1 mouse cellular context compared by ENCODE assay signal in the genomic region with DNA sequence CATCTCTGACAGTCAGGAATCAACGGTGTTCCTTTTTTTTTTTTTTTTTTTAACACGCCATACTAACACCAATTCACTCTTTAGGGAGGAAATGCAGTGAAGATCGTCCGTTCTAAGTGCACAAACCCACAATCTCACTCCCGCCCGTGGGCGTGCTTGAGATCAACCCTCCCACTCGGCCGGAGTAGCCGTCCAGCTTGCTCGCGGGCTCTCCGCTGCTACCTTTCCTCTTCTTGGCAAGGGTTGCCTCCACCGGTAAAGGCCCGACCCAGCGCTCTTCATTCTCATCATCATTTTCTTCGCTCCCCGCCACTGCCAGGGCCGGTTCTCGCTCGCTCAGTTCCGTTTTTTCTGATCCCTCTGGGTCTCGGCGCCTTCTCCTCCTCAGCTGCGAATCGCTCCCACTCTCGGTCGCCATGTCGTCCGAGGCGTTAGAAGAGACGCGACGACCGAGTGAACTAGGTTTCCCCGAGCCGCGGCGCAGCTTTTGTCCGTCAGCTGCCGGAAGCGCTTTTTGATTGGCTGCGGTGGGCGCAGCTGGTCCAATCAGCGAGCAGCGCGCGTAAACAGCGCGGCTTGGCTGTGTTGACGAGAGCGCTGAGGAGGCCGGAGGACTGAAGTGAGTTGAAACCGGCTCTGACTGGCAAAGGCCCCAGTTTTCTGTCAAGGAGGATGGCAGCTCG.
TF ChIP-seq lines count a peak whose summit lies in the region.

TSS of gene Cenpk (plus strand) at position 228 of the 683 bp plus-strand sequence.
TSS of gene Ppwd1 (minus strand) at position 460 of the 683 bp plus-strand sequence.

TF ChIP-seq in MEL, 35 proteins besides CTCF, POLR2A, EP300 and RAD21 (continued from another document):
- peak; percentile 40; the same call in 1 of the 2 replicates for TF ChIP-seq ETS1 (IDR thresholded peaks at IDR 0.05; ENCODE audit: low read depth, low read length)
- no peak; the same call in 1 of the 2 replicates for TF ChIP-seq POLR2AphosphoS5 (IDR thresholded peaks at IDR 0.05; ENCODE audit: borderline replicate concordance, low read depth, low read length)
- TF ChIP-seq TBP (IDR thresholded peaks at IDR 0.05; ENCODE audit: low read depth, low read length): peak; percentile 88
- no peak for TF ChIP-seq JUND (IDR thresholded peaks at IDR 0.05; ENCODE audit: low read depth, low read length)
- 0 out of 2 replicates have a peak, but pooled peaks have one; percentile 37 for TF ChIP-seq GABPA (IDR thresholded peaks at IDR 0.05; ENCODE audit: low read depth, low read length)
- TF ChIP-seq UBTF (IDR thresholded peaks at IDR 0.05; ENCODE audit: borderline replicate concordance, insufficient read depth, low read depth, low read length): no peak
- peak; percentile 41; the same call in 1 of the 2 replicates for TF ChIP-seq MAX (IDR thresholded peaks at IDR 0.05; ENCODE audit: low read length)
- TF ChIP-seq E2F4 (IDR thresholded peaks at IDR 0.05; ENCODE audit: borderline replicate concordance, low read depth, low read length): peak; percentile 97
- TF ChIP-seq HCFC1 (IDR thresholded peaks at IDR 0.05; ENCODE audit: low read depth, low read length): peak; percentile 89
- 0 out of 2 replicates have a peak, but pooled peaks have one; percentile 48 for TF ChIP-seq MXI1 (IDR thresholded peaks at IDR 0.05; ENCODE audit: low read depth, low read length)
- TF ChIP-seq ZKSCAN1 (IDR thresholded peaks at IDR 0.05; ENCODE audit: low read depth, low read length): no peak
- no peak for TF ChIP-seq NRF1 (IDR thresholded peaks at IDR 0.05; ENCODE audit: insufficient read depth, low read depth, low read length, poor library complexity, severe bottlenecking)
- no peak; the same call in 1 of the 2 replicates for TF ChIP-seq TCF12 (IDR thresholded peaks at IDR 0.05; ENCODE audit: low read depth, low read length)
